Mouse (Mus musculus): ENCODE data around the gene Pax6. TPM values are rescaled to one million over a fixed set of nuclear protein-coding genes. Genes with fewer than 3 reads are reported as not detected.

The Pax6 gene
- total RNA-seq, 2 experiments from 2014 or later, result 0.36 TPM; not detected in 1

- DNase-seq, result no peak
Measured at GRCm38 (mm10) chr2:105682634-105683351, 14.1 kb downstream of the Pax6 start.

DNA sequence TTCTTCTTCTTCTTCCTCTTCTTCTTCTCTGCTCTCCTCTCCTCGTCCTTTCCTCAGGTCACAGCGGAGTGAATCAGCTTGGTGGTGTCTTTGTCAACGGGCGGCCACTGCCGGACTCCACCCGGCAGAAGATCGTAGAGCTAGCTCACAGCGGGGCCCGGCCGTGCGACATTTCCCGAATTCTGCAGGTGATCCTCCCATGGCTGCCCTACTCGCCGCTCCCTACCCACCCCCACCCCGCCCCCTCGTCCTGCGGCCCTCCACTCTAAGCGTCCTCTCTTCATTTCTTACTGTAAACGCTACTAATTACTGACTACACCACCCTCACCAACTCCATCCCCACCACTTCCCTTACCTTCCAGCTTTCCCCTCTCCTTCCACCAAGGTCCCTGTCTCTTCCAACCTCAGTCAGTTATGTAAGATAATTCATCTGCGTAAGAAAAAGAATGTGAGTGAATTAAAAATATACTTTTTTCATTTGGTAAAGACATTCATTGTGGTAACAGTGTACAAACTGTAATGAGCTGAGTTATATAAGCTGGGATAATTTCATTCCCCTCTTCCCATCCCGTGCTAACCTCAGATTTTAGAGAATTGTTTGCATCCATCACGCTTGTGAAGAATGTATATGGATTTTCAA, 15.2 kb downstream of the Pax6 start:
- DNase-seq, result no peak

DNA sequence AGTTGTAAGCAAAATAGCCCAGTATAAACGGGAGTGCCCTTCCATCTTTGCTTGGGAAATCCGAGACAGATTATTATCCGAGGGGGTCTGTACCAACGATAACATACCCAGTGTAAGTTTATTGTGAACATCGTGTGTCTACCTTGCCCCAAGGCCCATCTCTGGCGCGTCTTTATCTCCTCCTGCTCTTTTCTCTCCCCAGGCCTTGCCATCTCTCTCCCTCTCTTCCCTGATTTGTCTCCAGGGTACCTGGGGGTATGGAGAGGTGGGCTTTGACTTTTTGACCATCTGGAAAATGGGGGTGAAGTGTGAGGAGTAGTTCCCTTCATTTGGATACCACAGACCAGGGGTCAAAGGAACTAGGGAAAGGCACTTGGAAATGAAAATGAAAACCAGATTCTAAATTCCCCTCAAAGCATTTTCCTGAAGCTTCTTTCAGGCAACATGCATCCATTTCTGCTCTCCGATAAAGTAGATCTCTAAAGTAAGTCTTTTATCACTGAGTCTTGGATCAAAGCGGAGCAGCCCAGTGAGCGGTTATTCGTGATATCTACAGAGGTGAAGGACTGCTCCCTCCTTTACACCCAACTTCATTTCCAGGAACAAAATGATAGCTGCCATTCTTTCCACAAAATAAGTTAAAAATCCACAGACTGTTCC, 16.4 kb downstream of the Pax6 start:
- DNase-seq, result no peak

DNA sequence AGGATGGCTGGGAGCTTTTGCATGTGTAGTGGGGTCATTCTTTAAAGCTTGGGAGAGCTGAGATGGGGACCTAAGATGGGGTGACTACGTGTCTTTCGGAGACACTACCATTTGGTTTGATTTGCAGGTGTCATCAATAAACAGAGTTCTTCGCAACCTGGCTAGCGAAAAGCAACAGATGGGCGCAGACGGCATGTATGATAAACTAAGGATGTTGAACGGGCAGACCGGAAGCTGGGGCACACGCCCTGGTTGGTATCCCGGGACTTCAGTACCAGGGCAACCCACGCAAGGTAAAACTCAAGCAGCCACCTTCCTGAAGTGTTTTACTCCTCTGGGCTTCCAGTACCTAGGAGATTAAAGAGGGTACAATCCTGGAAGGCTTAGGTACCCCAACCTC, 17.0 kb downstream of the Pax6 start:
- DNase-seq, result no peak

DNA sequence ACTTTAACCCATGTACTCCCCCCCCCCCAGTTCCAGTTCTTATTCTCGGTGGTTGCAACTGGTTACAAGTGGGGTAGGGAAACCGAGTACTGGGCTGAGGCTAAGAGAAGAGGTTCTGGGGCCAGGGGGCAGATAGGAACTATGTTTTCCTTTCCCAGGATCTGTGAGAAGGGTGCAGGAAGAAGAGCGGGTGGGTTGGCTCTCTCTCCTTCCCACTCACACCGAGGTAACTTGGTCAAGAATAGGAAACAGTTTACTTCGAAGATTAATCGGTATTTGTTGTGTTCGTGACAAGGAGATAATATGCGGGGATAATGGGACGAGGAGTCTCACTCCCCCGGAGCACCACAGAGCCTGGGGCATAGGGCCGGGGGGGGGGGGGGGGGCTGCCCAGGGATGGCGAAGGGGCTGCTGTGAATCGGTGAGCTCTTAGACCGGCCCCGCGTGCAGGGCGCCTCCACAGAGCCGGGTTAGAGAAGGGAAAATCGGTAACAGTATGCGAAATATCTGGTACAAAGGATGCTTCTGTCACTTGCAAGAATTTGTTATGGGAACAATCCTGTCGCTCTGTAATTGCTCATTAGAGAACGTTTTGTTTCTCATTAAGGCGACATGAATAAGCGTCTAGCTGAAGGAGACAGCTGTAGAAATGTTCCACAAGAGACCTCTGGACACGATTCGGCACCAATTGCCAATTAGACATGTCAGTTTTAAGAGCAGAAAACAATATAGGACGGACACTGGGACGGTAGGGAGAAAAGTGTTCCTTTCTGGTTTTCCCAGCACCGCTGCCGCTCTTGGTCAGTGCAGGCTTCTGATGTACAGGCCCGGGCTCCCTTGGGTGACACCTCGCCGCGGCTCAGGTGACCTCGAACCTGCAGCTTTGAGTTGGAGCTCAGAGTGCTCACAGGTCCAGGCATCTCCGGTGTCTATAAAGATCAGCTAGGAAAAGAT, 17.9 kb downstream of the Pax6 start:
- DNase-seq, result no peak

DNA sequence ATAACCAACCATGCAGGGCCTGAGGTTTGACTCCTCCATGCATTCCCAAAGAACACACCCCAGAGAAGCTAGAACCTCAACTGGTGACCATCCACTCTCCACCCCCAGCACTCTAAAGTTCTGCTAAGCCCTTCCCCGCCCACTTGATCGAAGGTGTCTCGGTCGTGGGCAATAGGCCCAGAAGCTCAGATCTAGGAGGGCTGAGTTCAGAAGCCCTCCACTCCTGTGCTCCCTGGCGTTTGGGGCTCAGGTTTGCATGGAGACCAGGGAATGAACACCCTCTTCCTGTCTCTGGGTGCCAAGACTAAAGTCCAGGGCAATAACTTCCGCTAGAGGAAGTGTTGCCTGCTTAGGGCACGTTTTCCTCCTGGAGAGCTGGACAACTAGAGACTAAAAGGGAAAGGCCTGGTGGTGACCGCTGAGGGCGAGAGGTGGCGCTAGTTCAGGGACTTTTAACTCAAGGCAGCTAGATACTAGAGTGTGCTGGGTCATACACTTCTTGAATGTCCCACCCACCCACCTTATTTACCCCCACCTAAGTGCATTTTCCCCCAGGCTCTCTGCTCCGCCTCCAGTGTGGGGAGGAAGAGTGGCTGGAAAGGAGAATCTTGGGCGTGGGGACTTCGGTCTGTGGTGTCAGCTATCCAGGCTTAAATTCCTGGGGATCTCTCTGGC, 18.8 kb downstream of the Pax6 start:
- no peak for DNase-seq

DNA sequence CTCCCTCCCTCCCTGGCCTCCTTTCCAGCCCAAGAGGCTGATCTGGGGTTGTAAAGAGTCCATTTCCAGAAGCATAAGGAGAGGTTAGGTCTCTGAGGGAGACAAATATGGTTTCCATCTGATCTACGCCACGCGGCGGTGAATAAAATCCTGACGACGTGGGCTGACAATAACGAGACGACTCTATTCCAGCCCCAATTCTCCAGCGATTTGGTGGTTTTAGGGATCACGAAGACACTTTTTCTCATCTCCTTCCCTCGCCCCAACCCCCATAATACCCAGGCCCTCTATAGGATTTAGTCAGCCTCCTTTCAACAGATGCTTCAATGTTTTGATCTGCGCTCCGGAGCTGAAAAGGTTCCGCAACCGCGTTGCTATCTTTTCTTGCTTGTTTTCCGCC, 19.3 kb downstream of the Pax6 start:
- no peak for DNase-seq

GRCm38 (mm10) chr2:105688436-105689303, 20.0 kb downstream of the Pax6 start:
- no peak for DNase-seq

GRCm38 (mm10) chr2:105689304-105689770, 20.6 kb downstream of the Pax6 start:
- DNase-seq, result no peak

- no peak for DNase-seq
Measured at GRCm38 (mm10) chr2:105689771-105690639, 21.3 kb downstream of the Pax6 start.

GRCm38 (mm10) chr2:105691296-105691695, 22.6 kb downstream of the Pax6 start:
- DNase-seq, result no peak

DNA sequence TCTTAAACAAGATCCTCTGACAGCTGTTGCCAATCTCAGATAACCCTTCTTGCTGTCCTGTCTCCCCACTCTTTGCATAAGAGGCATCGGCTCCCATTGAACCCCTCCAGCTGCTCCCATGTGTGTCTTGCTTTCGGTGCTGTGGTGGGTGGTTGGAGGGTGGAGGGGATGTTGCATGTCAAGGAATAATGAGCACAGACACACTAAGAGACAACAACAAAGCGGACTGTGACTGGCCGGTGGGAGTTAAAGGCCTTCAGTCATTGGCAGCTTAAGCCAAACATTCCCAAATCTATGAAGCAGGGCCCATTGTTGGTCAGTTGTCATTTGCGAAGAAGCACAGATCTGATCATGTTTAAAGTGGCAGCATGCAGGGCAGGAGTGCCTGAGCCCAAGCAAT, 29.0 kb downstream of the Pax6 start:
- DNase-seq, result no peak

- no peak for DNase-seq
Measured at GRCm38 (mm10) chr2:105698631-105699030, 29.9 kb downstream of the Pax6 start.

DNA sequence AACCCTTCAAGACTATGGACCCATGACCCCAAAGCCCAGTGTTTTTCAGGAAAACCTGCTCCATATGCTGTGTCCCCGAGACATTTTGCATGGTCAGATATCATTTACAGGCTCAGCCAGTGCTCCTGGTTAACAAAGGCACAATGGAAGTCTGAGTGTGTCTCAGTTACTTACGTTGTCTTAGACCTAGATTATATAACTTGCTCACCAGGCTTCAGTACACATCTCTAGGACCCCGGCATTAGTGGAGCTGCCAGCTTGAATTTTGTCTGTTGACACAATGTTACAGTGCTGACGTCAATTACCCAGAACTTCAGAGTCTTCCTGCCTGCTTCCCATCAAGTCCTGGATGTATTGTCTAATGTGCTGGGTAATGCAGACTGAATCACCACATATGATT, 33.1 kb downstream of the Pax6 start:
- DNase-seq, result no peak

- no peak for DNase-seq
Measured at GRCm38 (mm10) chr2:105702586-105702985, 33.9 kb downstream of the Pax6 start.

DNA sequence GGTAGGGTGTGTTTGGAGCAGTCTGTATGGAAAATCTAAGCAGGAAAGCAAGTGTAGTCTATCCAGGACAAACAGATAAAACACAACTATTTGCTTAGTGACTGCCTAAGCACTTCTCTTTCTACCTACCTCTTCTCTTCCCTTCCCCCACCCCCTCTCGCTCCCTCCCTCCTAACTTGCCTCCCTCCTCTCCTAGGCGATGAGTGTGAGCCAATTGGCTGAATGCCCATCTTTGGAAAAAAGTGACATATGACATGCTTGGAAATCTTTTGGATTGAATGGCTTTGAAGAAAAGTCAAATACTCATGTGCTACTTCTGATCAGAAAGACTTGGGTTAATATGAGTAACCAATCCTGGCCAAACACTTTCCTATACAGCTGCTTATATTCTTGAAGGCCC, 36.6 kb downstream of the Pax6 start:
- DNase-seq, result peak; percentile 27

DNA sequence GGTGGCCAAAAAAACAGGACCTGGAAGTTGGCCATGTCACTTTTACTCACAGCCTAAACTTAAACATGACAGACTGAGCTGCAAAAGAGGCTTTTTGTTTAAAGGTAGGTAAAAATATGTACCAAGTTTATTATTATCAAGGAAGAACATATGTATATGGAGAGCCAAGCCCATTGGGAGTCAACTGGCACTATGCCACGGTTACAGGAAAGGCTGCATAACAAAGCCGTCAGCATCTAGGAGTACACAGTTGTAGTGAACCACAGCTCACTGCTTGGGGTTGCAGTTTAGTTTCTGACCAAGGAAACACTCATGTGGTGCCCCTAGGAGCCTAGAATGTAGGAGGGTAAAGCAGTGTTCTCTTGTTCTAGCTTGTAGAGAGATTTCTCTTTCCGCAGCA, 40.4 kb downstream of the Pax6 start:
- DNase-seq, result no peak

DNA sequence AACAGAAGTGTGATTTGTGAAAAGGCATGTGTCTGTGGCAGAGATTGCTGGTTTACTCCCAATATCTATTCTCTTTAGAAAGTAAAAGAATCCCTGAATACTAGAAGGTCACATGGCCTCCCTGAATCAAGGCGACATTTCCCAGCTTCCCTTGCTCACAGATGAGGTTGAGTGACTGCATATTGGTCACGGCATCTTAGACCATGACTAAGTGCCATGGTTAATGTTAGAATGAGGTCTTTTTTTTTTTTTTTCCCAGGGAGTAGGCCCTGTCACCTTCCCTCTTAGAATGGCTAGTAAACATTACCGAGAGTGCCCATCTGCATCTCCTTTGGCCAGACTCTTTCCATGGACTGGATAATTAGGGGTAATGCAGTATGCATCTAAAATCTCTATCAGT, 41.8 kb downstream of the Pax6 start:
- no peak for DNase-seq

DNA sequence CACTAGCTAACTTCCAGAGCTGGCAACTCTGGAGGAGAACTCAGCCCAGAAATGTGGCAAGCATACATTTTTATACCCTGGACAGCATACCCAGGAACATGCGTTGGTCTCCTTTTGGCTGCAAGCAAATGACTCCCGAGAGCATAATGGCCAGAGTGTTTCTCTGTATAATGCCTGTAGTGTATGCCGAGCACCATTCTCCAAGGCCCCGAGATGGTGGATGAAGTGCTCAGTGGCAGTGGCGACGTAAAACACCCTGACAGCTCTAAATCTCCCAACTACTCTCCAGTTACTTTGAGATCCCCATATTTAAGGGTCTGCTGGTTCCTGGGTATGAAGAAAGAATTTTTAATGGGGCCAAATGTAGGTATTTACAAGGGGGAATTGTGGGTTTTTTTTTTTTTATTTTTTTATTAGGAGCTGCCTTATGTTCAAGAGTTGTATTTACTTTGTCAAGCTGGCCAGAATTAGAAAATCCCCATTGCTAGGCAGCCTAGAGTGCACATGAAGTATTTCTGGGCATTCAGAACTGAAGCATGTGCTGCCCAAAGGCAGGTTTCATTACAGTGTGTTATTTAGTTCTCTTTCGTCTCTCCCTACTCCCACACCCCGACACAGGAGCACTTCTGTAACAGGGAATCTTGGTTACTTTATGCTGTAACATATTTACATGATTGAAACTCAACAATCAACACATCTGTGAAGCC, 46.9 kb downstream of the Pax6 start:
- DNase-seq, result no peak

Measured in adrenal gland, postnatal 10 days (tissue).